ENCODE assay signal across 9 mouse cellular contexts in genomic region chr8:94986676-94987075, GRCm38 (mm10). TPM values are rescaled to one million over a fixed set of nuclear protein-coding genes. Genes with fewer than 3 reads are reported as not detected.
DNase-seq lines count a peak whose midpoint lies in the region; ATAC-seq lines count a peak whose summit lies in the region.
"Had no signal": no experiment of that assay in that cellular context is flagged by ENCODE, and none has a peak within 500 bp of the region (broad histone marks: within the 10 kb centered on the region; RNA-seq: fewer than 3 reads in every experiment).

No protein-coding gene starts in this region.

- peak overlapping the region; percentile 16; the same call in 1 of the 2 replicates for H3K4me2 ChIP-seq in heart, embryonic 15.5 days
- peak overlapping the region; percentile 90 for H3K4me2 ChIP-seq in liver, embryonic 11.5 days

- peaks cover 48% of the 10 kb centered on the region for H3K4me1 ChIP-seq in heart, embryonic 15.5 days (replicated peaks)
- peaks cover 74% of the 10 kb centered on the region for H3K4me1 ChIP-seq in liver, embryonic 11.5 days (replicated peaks; ENCODE audit: control insufficient read depth, insufficient read depth, low read length)

- intact Hi-C loops in left cerebral cortex, postnatal 36 days (cut with DNase I) = no loop called here

- H3K36me3 ChIP-seq in heart, embryonic 15.5 days = no peaks in the 10 kb centered on the region
- H3K36me3 ChIP-seq in liver, embryonic 11.5 days (ENCODE audit: control insufficient read depth, insufficient read depth, low read length) = no peaks in the 10 kb centered on the region

- ATAC-seq in heart, embryonic 15.5 days (replicated peaks; ENCODE audit: insufficient number of reproducible peaks, insufficient read depth, low FRiP score, low read depth) = no peak
- no peak for ATAC-seq in liver, embryonic 11.5 days (replicated peaks; ENCODE audit: low FRiP score)

- H3K27me3 ChIP-seq in heart, embryonic 15.5 days = no peaks in the 10 kb centered on the region
- H3K27me3 ChIP-seq in liver, embryonic 11.5 days (replicated peaks; ENCODE audit: control insufficient read depth, insufficient read depth, low read length) = no peaks in the 10 kb centered on the region

- H3K9ac ChIP-seq in heart, embryonic 15.5 days = no peak overlapping the region
- peak overlapping the region; percentile 78 for H3K9ac ChIP-seq in liver, embryonic 11.5 days (ENCODE audit: low read depth, low read length)

- 62% methylated on average over 5 of the region's 5 CpGs for WGBS in heart, embryonic 15.5 days
- WGBS in liver, embryonic 11.5 days = 22% methylated on average over 5 of the region's 5 CpGs

- peak; percentile 20 to 33 for DNase-seq in left cerebral cortex, adult 18-20 months (ENCODE audit: low spot score in 2 of 2)
- DNase-seq in left cerebral cortex, postnatal 36 days (ENCODE audit: low spot score in 2 of 2) = no peak
- DNase-seq in cerebellum, postnatal 25 days = peak; percentile 55 to 72
- DNase-seq in liver, embryonic 11.5 days (ENCODE audit: low spot score) = no peak
- DNase-seq in right cerebral cortex, postnatal 4 days = peak; percentile 68
- DNase-seq in urinary bladder, adult 18-20 months (ENCODE audit: low spot score in 2 of 2) = no peak
- DNase-seq in gastrocnemius, adult 8-10 months (ENCODE audit: low spot score in 2 of 2) = no peak

- H3K9me3 ChIP-seq in heart, embryonic 15.5 days (replicated peaks) = no peaks in the 10 kb centered on the region
- no peaks in the 10 kb centered on the region for H3K9me3 ChIP-seq in liver, embryonic 11.5 days (ENCODE audit: control insufficient read depth, low read length)

- no peak overlapping the region for H3K27ac ChIP-seq in heart, embryonic 15.5 days
- H3K27ac ChIP-seq in liver, embryonic 11.5 days (ENCODE audit: low read depth, low read length) = peak overlapping the region; percentile 93
- H3K27ac ChIP-seq: kidney, postnatal 0 days had no signal

- peak overlapping the region; percentile 3; the same call in 1 of the 2 replicates for H3K4me3 ChIP-seq in heart, embryonic 15.5 days
- H3K4me3 ChIP-seq in liver, embryonic 11.5 days (ENCODE audit: low read depth, low read length) = peak overlapping the region; percentile 61

RNA-seq across cellular contexts. Expression of gene Adgrg1, which starts 12.1 kb away (rescaled TPM):
- 10 to 100 TPM; 81.2 to 81.3 TPM for total RNA-seq in left cerebral cortex, adult 18-20 months (2021)
- total RNA-seq in left cerebral cortex, postnatal 36 days (2021) = 10 to 100 TPM; 73.3 to 74.2 TPM
- polyA plus RNA-seq in heart, embryonic 15.5 days (2015; fragmentation: Nextera tagmentation; extraction: Ambion mirVana) = 4.6 and 21.3 TPM in 2 replicates
- 125 and 137 TPM in 2 replicates for polyA plus RNA-seq in liver, embryonic 11.5 days (2014; fragmentation: Nextera tagmentation; extraction: Ambion mirVana)
- total RNA-seq in gastrocnemius, adult 8-10 months (2022) = 10 to 100 TPM; 11.1 to 18.9 (median 12.8) TPM

RNA-seq across cellular contexts. Expression of gene Adgrg3, which starts 30.8 kb away (rescaled TPM):
- under 1 TPM; 0.30 to 0.87 TPM for total RNA-seq in left cerebral cortex, adult 18-20 months (2021)
- total RNA-seq in left cerebral cortex, postnatal 36 days (2021) = under 1 TPM in 1 of 2 experiments, not detected in 1; 0.29 TPM
- 2.6 and 5.2 TPM in 2 replicates for polyA plus RNA-seq in heart, embryonic 15.5 days (2015; fragmentation: Nextera tagmentation; extraction: Ambion mirVana)
- polyA plus RNA-seq in liver, embryonic 11.5 days (2014; fragmentation: Nextera tagmentation; extraction: Ambion mirVana) = 11.8 and 11.9 TPM in 2 replicates
- total RNA-seq in gastrocnemius, adult 8-10 months (2022) = under 1 TPM in 3 of 4 experiments, not detected in 1; 0.13 to 0.27 (median 0.18) TPM

Comparison
In these comparisons a context has a peak if more than half of its experiments do, and no peak if none do; other contexts are left out.
1. DNase-seq: peak in left cerebral cortex, adult 18-20 months (2 of 2), cerebellum, postnatal 25 days (2 of 2) and right cerebral cortex, postnatal 4 days (single experiment); none in left cerebral cortex, postnatal 36 days (0 of 2), liver, embryonic 11.5 days (single experiment), urinary bladder, adult 18-20 months (0 of 2) and gastrocnemius, adult 8-10 months (0 of 2).